Mouse (Mus musculus): ENCODE results near the gene Rnf113a2. TPM values are rescaled to one million over a fixed set of nuclear protein-coding genes. Genes with fewer than 3 reads are reported as not detected.

Rnf113a2 gene
- polyA plus RNA-seq, 1 experiment from 2014 or later: 31.2 TPM

DNA sequence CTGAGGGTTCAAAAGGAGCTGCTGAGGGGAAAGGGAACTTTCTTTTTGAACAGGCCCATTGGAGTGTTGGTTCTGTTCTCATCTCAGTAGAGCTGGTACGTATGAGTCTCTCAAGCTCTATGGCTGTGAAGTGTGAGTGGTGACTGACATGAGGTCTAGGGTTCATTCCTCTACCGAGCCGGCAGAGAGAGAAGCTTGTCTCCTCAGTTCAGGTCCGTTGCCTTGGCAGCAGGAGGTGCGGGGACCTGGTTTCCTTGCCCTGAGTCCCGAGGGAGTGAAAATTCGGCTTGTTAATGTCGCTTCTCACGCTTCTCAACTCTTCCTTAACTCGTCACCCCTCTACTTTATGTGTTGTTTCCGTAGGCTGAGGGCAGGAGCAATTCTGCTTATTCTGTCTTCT, 34.8 kb downstream of the Rnf113a2 start:
- 0 out of 2 replicates have a peak, but pooled peaks cover 3% of the 10 kb centered on the region for H3K27me3 ChIP-seq
- ATAC-seq (ENCODE audit: insufficient number of reproducible peaks, insufficient read depth, low FRiP score, low TSS enrichment): no peak
- no peaks in the 10 kb centered on the region for H3K36me3 ChIP-seq
- H3K4me3 ChIP-seq: peak overlapping the region; percentile 90
- H3K9ac ChIP-seq: peak overlapping the region; percentile 60
- H3K9me3 ChIP-seq: no peaks in the 10 kb centered on the region
- WGBS: 2% methylated on average over 11 of the region's 11 CpGs
- no peak overlapping the region for H3K27ac ChIP-seq
- peaks cover 17% of the 10 kb centered on the region for H3K4me1 ChIP-seq
- H3K4me2 ChIP-seq (replicated peaks): peak overlapping the region; percentile 82

DNA sequence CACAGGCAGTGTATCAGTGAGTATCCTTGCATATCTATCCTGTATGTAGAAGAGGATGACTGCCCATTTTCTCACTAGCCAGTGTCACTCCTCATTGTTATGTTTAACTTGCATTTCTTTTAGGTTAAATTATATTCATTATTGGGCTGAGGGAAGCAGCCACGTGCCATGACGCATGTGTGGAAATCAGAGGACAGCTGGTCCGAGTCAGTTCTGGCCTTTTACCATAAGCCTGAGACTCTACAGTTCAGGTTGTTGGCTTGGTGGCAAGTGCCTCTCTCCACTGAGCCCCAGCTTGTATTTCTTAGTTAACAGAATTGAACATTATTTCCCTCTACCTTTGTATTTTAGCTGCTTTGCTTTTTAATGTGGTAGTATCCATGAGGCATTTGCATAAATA, 39.9 kb downstream of the Rnf113a2 start:
- no peaks in the 10 kb centered on the region for H3K27me3 ChIP-seq
- H3K4me1 ChIP-seq: peaks cover 6% of the 10 kb centered on the region
- peaks cover 26% of the 10 kb centered on the region for H3K36me3 ChIP-seq
- no peak overlapping the region for H3K4me3 ChIP-seq
- no peak overlapping the region for H3K4me2 ChIP-seq (replicated peaks)
- no peak overlapping the region for H3K9ac ChIP-seq
- ATAC-seq (ENCODE audit: insufficient number of reproducible peaks, insufficient read depth, low FRiP score, low TSS enrichment): no peak
- H3K9me3 ChIP-seq: no peaks in the 10 kb centered on the region
- 86% methylated on average over 3 of the region's 3 CpGs for WGBS
- no peak overlapping the region for H3K27ac ChIP-seq

DNA sequence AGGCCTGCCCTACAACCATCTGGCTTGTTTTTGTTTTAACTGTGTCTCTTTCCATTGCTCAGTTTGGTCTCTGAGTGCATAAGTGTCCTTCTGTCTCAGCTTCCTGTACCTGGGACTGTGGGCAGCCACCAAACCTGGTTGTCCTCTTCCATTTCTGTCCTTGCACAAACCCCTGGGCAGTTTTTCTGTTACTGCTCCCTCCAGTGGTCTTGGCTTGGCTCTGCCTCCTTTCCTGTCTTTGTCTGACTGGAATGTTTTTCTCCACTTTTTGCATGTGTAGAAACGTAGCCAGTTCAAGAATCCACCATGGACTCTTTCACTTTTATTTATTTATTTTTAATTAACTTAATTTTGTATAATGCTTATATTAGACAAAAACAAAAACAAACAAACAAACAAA, 42.8 kb downstream of the Rnf113a2 start:
- ATAC-seq (ENCODE audit: insufficient number of reproducible peaks, insufficient read depth, low FRiP score, low TSS enrichment): no peak
- Histone ChIP-seq H3K4me1 (no peaks in the 10 kb centered on the region), H3K9me3 (no peaks in the 10 kb centered on the region), H3K36me3 (peaks cover 42% of the 10 kb centered on the region), H3K27ac (no peak overlapping the region), H3K9ac (no peak overlapping the region), H3K4me3 (no peak overlapping the region), H3K4me2 (replicated peaks) (no peak overlapping the region), H3K27me3 (no peaks in the 10 kb centered on the region)
- WGBS: 59% methylated on average over 1 of the region's 1 CpGs

DNA sequence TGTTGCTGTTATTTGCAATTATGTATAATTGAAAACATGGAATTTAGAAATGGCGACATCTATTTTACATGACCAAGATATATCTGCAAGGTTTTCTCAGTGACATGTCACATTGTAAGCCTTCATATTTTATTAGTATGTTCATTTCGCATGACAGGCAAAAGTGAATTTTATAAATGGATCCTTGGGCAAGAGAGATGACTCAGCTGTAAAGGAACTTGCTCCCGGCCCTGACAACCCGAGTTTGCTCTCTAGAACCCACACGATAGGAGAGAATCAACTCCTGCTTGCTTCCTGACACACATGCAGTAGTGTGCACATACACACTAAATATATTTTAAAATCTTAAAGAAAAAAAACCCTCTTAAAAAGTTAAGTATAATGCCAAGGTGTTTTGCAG, 44.4 kb downstream of the Rnf113a2 start:
- H3K27me3 ChIP-seq: no peaks in the 10 kb centered on the region
- H3K4me3 ChIP-seq: no peak overlapping the region
- no peak overlapping the region for H3K9ac ChIP-seq
- no peak overlapping the region for H3K4me2 ChIP-seq (replicated peaks)
- H3K9me3 ChIP-seq: no peaks in the 10 kb centered on the region
- ATAC-seq (ENCODE audit: insufficient number of reproducible peaks, insufficient read depth, low FRiP score, low TSS enrichment): no peak
- WGBS: 92% methylated on average over 5 of the region's 5 CpGs
- H3K27ac ChIP-seq: no peak overlapping the region
- peaks cover 43% of the 10 kb centered on the region for H3K36me3 ChIP-seq
- no peaks in the 10 kb centered on the region for H3K4me1 ChIP-seq

DNA sequence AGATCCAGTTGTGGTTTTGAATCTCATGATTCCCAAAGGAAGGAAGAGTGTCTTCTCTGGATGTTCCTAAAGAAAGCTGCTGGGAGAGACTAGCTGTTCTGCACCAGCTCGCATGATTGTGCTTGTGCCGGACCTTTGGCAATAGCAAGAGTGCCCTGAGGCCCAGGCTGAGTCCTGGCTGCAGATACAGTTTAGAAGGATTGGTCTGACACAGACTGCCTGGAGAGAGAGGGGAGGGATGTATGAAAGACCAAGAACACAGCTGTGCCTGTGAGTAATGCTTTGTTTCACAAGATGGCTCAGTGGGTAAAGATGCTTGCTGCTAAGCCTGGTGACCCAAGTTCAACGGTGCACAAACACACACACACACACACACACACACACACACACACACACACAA, 45.9 kb downstream of the Rnf113a2 start:
- H3K36me3 ChIP-seq: peaks cover 36% of the 10 kb centered on the region
- 88% methylated on average over 3 of the region's 3 CpGs for WGBS
- no peaks in the 10 kb centered on the region for H3K9me3 ChIP-seq
- no peak overlapping the region for H3K4me3 ChIP-seq
- no peak overlapping the region for H3K9ac ChIP-seq
- ATAC-seq (ENCODE audit: insufficient number of reproducible peaks, insufficient read depth, low FRiP score, low TSS enrichment): no peak
- no peaks in the 10 kb centered on the region for H3K4me1 ChIP-seq
- H3K27ac ChIP-seq: no peak overlapping the region
- H3K27me3 ChIP-seq: no peaks in the 10 kb centered on the region
- H3K4me2 ChIP-seq (replicated peaks): no peak overlapping the region

Other genes with a start within 250 kb of the Rnf113a2 start
- gene Elmsan1, start 198.3 kb upstream of the Rnf113a2 start, polyA plus RNA-seq (2016; fragmentation: Nextera tagmentation; extraction: Ambion mirVana): 7.9 and 9.0 TPM in 2 replicates
- gene Ptgr2, start 132.0 kb upstream of the Rnf113a2 start, polyA plus RNA-seq (2016; fragmentation: Nextera tagmentation; extraction: Ambion mirVana): 12.5 and 13.0 TPM in 2 replicates
- gene Zfp410, start 100.3 kb upstream of the Rnf113a2 start, polyA plus RNA-seq (2016; fragmentation: Nextera tagmentation; extraction: Ambion mirVana): 97.4 and 100 TPM in 2 replicates
- 44.0 and 45.3 TPM in 2 replicates for gene Coq6, start 55.5 kb upstream of the Rnf113a2 start, polyA plus RNA-seq (2016; fragmentation: Nextera tagmentation; extraction: Ambion mirVana)
- 5.5 and 5.8 TPM in 2 replicates for gene Fam161b, start 55.4 kb upstream of the Rnf113a2 start, polyA plus RNA-seq (2016; fragmentation: Nextera tagmentation; extraction: Ambion mirVana)
- gene Entpd5, start 8.2 kb upstream of the Rnf113a2 start, polyA plus RNA-seq (2016; fragmentation: Nextera tagmentation; extraction: Ambion mirVana): 10.4 and 11.4 TPM in 2 replicates
- gene Bbof1, start 8.1 kb upstream of the Rnf113a2 start, polyA plus RNA-seq (2016; fragmentation: Nextera tagmentation; extraction: Ambion mirVana): 1.5 and 2.3 TPM in 2 replicates
- 32.1 and 35.2 TPM in 2 replicates for gene Aldh6a1, start 33.8 kb downstream of the Rnf113a2 start, polyA plus RNA-seq (2016; fragmentation: Nextera tagmentation; extraction: Ambion mirVana)
- 29.8 and 30.9 TPM in 2 replicates for gene Lin52, start 34.2 kb downstream of the Rnf113a2 start, polyA plus RNA-seq (2016; fragmentation: Nextera tagmentation; extraction: Ambion mirVana)
- gene Vsx2, start 152.6 kb downstream of the Rnf113a2 start, polyA plus RNA-seq (2016; fragmentation: Nextera tagmentation; extraction: Ambion mirVana): 6.6 and 8.4 TPM in 2 replicates
- 15.8 and 16.0 TPM in 2 replicates for gene Abcd4, start 200.2 kb downstream of the Rnf113a2 start, polyA plus RNA-seq (2016; fragmentation: Nextera tagmentation; extraction: Ambion mirVana)
- gene Vrtn, start 223.8 kb downstream of the Rnf113a2 start, polyA plus RNA-seq (2016; fragmentation: Nextera tagmentation; extraction: Ambion mirVana): not detected in 2 replicates

Data from embryonic facial prominence, embryonic 12.5 days (tissue).